ENCODE assay signal across 8 mouse cellular contexts in genomic region chr12:91765504-91765903, GRCm38 (mm10). TPM values are rescaled to one million over a fixed set of nuclear protein-coding genes. Genes with fewer than 3 reads are reported as not detected.
DNase-seq lines count a peak whose midpoint lies in the region; ATAC-seq and TF ChIP-seq lines count a peak whose summit lies in the region.

No protein-coding gene starts in this region.

- H3K27me3 ChIP-seq in myocyte (ENCODE audit: control insufficient read depth, insufficient read depth, insufficient read length): no peaks in the 10 kb centered on the region
- no peaks in the 10 kb centered on the region for H3K27me3 ChIP-seq in midbrain, embryonic 11.5 days (ENCODE audit: control insufficient read depth, insufficient read depth, low read length)

- whole genome bisulfite sequencing in midbrain, embryonic 11.5 days: 72% methylated on average over 13 of the region's 13 CpGs

- H3K9me3 ChIP-seq in midbrain, embryonic 11.5 days (ENCODE audit: control insufficient read depth, low read length): no peaks in the 10 kb centered on the region

- no peak for DNase-seq in frontal cortex, postnatal 14 days (ENCODE audit: low spot score in 2 of 2)
- DNase-seq in A20 (ENCODE audit: low read depth, low spot score): peak; percentile 86
- DNase-seq in induced T-regulatory cell, adult 2 months (ENCODE audit: low read depth): peak; percentile 84
- no peak for DNase-seq in ovary, adult 18-20 months (ENCODE audit: low spot score)
- no peak for DNase-seq in midbrain, embryonic 11.5 days (ENCODE audit: low spot score, missing footprints)
- no peak for DNase-seq in embryo, embryonic 11 days

- H3K79me2 ChIP-seq in myocyte (ENCODE audit: control insufficient read depth, insufficient read depth): peaks cover 27% of the 10 kb centered on the region

- H3K4me1 ChIP-seq in midbrain, embryonic 11.5 days (ENCODE audit: control insufficient read depth, insufficient read depth, low read length): peaks cover 8% of the 10 kb centered on the region

- TF ChIP-seq POLR2A in myocyte (IDR thresholded peaks at IDR 0.05; ENCODE audit: insufficient read length, low read depth): no peak

- peak; percentile 51 for ATAC-seq in frontal cortex, adult (ENCODE audit: low TSS enrichment)
- no peak for ATAC-seq in midbrain, embryonic 11.5 days (ENCODE audit: low FRiP score)

- no peak overlapping the region for H3K4me3 ChIP-seq in myocyte
- no peak overlapping the region for H3K4me3 ChIP-seq in midbrain, embryonic 11.5 days (ENCODE audit: low read depth, low read length)

- H3K27ac ChIP-seq in midbrain, embryonic 11.5 days (ENCODE audit: low read depth, low read length): no peak overlapping the region

- H3K9ac ChIP-seq in midbrain, embryonic 11.5 days (ENCODE audit: low read length): no peak overlapping the region

- H3K36me3 ChIP-seq in myocyte (ENCODE audit: control insufficient read depth, insufficient read depth): no peaks in the 10 kb centered on the region
- H3K36me3 ChIP-seq in midbrain, embryonic 11.5 days (ENCODE audit: control insufficient read depth, insufficient read depth, low read length): no peaks in the 10 kb centered on the region

- H3K4me2 ChIP-seq in myocyte (ENCODE audit: low read depth): peak overlapping the region; percentile 1
- H3K4me2 ChIP-seq in midbrain, embryonic 11.5 days: no peak overlapping the region

- no peak overlapping the region for H3ac ChIP-seq in myocyte (ENCODE audit: control insufficient read depth, insufficient read length)

TF ChIP-seq in myocyte, 11 proteins besides CTCF, POLR2A, EP300 and RAD21:
- TF ChIP-seq CEBPB (IDR thresholded peaks at IDR 0.05; ENCODE audit: insufficient read depth, poor library complexity, severe bottlenecking) (peak; percentile 62; the same call in 1 of the 2 replicates), MYOG (IDR thresholded peaks at IDR 0.05; ENCODE audit: control insufficient read depth in 1 of 3, insufficient read depth in 1 of 3, insufficient read length in 2 of 3, low read depth in 2 of 3) (peak in 1 of 3 experiments; percentile 13), USF1 (IDR thresholded peaks at IDR 0.05; ENCODE audit: low read depth) (no peak)

RNA-seq across cellular contexts. Expression of gene Ston2, which starts 22.7 kb away (rescaled TPM):
- 12.3 TPM for polyA plus RNA-seq in myocyte (2012; fragmentation: generic; extraction: Trizol)
- polyA plus RNA-seq in midbrain, embryonic 11.5 days (2014; fragmentation: Nextera tagmentation; extraction: Ambion mirVana): 7.2 and 8.4 TPM in 2 replicates

Comparison
In these comparisons a context has a peak if more than half of its experiments do, and no peak if none do; other contexts are left out.
1. DNase-seq: peak in A20 (single experiment) and induced T-regulatory cell, adult 2 months (single experiment); none in frontal cortex, postnatal 14 days (0 of 2), ovary, adult 18-20 months (single experiment), midbrain, embryonic 11.5 days (single experiment) and embryo, embryonic 11 days (single experiment).